Mouse (Mus musculus) olfactory bulb, adult 2 months (tissue): Measurements from ENCODE around the gene Agmat.

Experiments used
- CTCF ChIP-seq: fragments of 200-500 bp; IDR thresholded peaks from 2 replicates; pipeline ENCODE4 v1.5.1; 2012; ENCODE audit warnings: low read depth, mild to moderate bottlenecking, low read length, moderate library complexity; ENCODE audit not compliant: insufficient read depth
- POLR2A ChIP-seq: fragments of 200-500 bp; IDR thresholded peaks from 2 replicates; pipeline ENCODE4 v1.6.1; 2012; ENCODE audit warnings: mild to moderate bottlenecking, low read depth, low read length, moderate library complexity; ENCODE audit not compliant: insufficient read depth

- TF ChIP-seq CTCF: no peak
- TF ChIP-seq POLR2A: no peak
Observed at GRCm38 (mm10) chr4:141787462-141787861, 41.0 kb downstream of the Agmat start.
